Mouse (Mus musculus) liver, adult 2 months (tissue): ENCODE data around the gene Tssc4.

ENCODE experiments used
- CTCF ChIP-seq: fragments of 200-500 bp; IDR thresholded peaks from 2 replicates; pipeline ENCODE4 v1.5.1; 2011; ENCODE audit warnings: low read depth, low read length, control low read depth
- POLR2A ChIP-seq: fragments of 200-500 bp; IDR thresholded peaks from 2 replicates; pipeline ENCODE4 v1.6.1; 2011; ENCODE audit warnings: low read length, control low read depth; ENCODE audit not compliant: insufficient read depth; ENCODE audit errors: extremely low read depth

DNA sequence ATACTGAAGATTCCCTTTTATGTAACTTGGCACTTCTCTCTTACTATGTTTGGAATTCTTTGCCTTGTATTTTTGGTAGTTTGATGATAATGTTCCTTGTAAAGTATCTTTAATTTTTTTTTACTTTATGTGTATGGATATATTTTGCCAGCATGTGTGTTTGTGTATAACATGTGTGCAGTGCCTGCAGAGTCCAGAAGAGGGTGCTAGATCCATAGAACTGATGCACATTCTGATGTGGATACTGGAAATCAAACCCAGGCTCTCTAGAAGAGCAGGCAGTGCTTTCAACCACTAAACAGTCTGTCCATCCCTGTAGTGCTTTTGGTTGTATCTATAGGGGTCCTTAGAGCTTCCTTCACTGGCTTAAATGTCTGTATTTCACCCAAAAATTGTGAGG lies 45.7 kb downstream of the Tssc4 start:
- no peak for TF ChIP-seq CTCF
- no peak for TF ChIP-seq POLR2A
